Mouse (Mus musculus): ENCODE data around the gene Agap2. TPM values are rescaled to one million over a fixed set of nuclear protein-coding genes. Genes with fewer than 3 reads are reported as not detected.
"Not testable (repeated sequence)": the region's sequence is repeated elsewhere in the genome, so short reads cannot be mapped to it uniquely, and the experiment has no call there.

Agap2 gene
- total and polyA plus RNA-seq, 2 experiments, result 0.28 to 0.55 TPM

- Histone ChIP-seq H3K4me1 (ENCODE audit: control insufficient read depth, insufficient read depth, low read length) (peaks cover 5% of the 10 kb centered on the region; the same call in 1 of the 2 replicates), H3K79me2 (ENCODE audit: control insufficient read depth, insufficient read depth, low read length) (peaks cover 5% of the 10 kb centered on the region; the same call in 1 of the 2 replicates), H3K27ac (replicated peaks; ENCODE audit: insufficient read depth, low read depth, low read length) (no peak within 1 kb of the TSS), H3K27me3 (ENCODE audit: control insufficient read depth, insufficient read depth, low read length) (peaks cover 2% of the 10 kb centered on the region; the same call in 1 of the 2 replicates), H3K36me3 (ENCODE audit: control insufficient read depth, insufficient read depth, low read length) (peaks cover 2% of the 10 kb centered on the region; the same call in 1 of the 2 replicates), H3K4me3 (ENCODE audit: insufficient read depth, low read depth, low read length) (peak within 1 kb of the TSS; percentile 68), H3K9ac (ENCODE audit: low read depth, low read length) (peak within 1 kb of the TSS; percentile 67)
- WGBS, result 4% methylated on average over 49 of the region's 72 CpGs
- DNase-seq (ENCODE audit: extremely low read depth, low read depth, low spot score), result no peak
- TF ChIP-seq POLR2A (IDR thresholded peaks at IDR 0.05; ENCODE audit: extremely low read depth, insufficient read depth, low read length), result no peak
- no peak for TF ChIP-seq CTCF (IDR thresholded peaks at IDR 0.05; ENCODE audit: low read depth, low read length)
These were observed 14.8 kb upstream of the Agap2 start, which contains the start of gene March9 for GRCm38 (mm10) chr10:127059968-127060916. TSS of gene March9 (minus strand) at chr10:127060184.

GRCm38 (mm10) chr10:127061085-127061484, 14.0 kb upstream of the Agap2 start:
- DNase-seq (ENCODE audit: extremely low read depth, low read depth, low spot score), result no peak
- H3K36me3 ChIP-seq (ENCODE audit: control insufficient read depth, insufficient read depth, low read length), result peaks cover 4% of the 10 kb centered on the region; the same call in 1 of the 2 replicates
- H3K4me1 ChIP-seq (ENCODE audit: control insufficient read depth, insufficient read depth, low read length), result peaks cover 5% of the 10 kb centered on the region; the same call in 1 of the 2 replicates
- TF ChIP-seq CTCF (IDR thresholded peaks at IDR 0.05; ENCODE audit: low read depth, low read length) (no peak), POLR2A (IDR thresholded peaks at IDR 0.05; ENCODE audit: extremely low read depth, insufficient read depth, low read length) (no peak)
- no peak overlapping the region for H3K9ac ChIP-seq (ENCODE audit: low read depth, low read length)
- no peak overlapping the region for H3K27ac ChIP-seq (replicated peaks; ENCODE audit: insufficient read depth, low read depth, low read length)
- peaks cover 2% of the 10 kb centered on the region; the same call in 1 of the 2 replicates for H3K27me3 ChIP-seq (ENCODE audit: control insufficient read depth, insufficient read depth, low read length)
- H3K4me3 ChIP-seq (ENCODE audit: insufficient read depth, low read depth, low read length), result no peak overlapping the region
- WGBS, result 80% methylated on average over 5 of the region's 5 CpGs
- peaks cover 5% of the 10 kb centered on the region; the same call in 1 of the 2 replicates for H3K79me2 ChIP-seq (ENCODE audit: control insufficient read depth, insufficient read depth, low read length)

- H3K27ac ChIP-seq (replicated peaks; ENCODE audit: insufficient read depth, low read depth, low read length), result no peak overlapping the region
- peaks cover 6% of the 10 kb centered on the region; the same call in 1 of the 2 replicates for H3K36me3 ChIP-seq (ENCODE audit: control insufficient read depth, insufficient read depth, low read length)
- H3K4me3 ChIP-seq (ENCODE audit: insufficient read depth, low read depth, low read length), result no peak overlapping the region
- TF ChIP-seq CTCF (IDR thresholded peaks at IDR 0.05; ENCODE audit: low read depth, low read length) (no peak), POLR2A (IDR thresholded peaks at IDR 0.05; ENCODE audit: extremely low read depth, insufficient read depth, low read length) (no peak)
- H3K9ac ChIP-seq (ENCODE audit: low read depth, low read length), result no peak overlapping the region
- no peak for DNase-seq (ENCODE audit: extremely low read depth, low read depth, low spot score)
- H3K79me2 ChIP-seq (ENCODE audit: control insufficient read depth, insufficient read depth, low read length), result peaks cover 5% of the 10 kb centered on the region; the same call in 1 of the 2 replicates
- peaks cover 7% of the 10 kb centered on the region; the same call in 1 of the 2 replicates for H3K4me1 ChIP-seq (ENCODE audit: control insufficient read depth, insufficient read depth, low read length)
- no peaks in the 10 kb centered on the region for H3K27me3 ChIP-seq (ENCODE audit: control insufficient read depth, insufficient read depth, low read length)
- 83% methylated on average over 2 of the region's 2 CpGs for WGBS
These were observed 13.6 kb upstream of the Agap2 start for GRCm38 (mm10) chr10:127061513-127061912.

GRCm38 (mm10) chr10:127062101-127062500, 13.0 kb upstream of the Agap2 start:
- 83% methylated on average over 4 of the region's 4 CpGs for WGBS
- H3K4me1 ChIP-seq (ENCODE audit: control insufficient read depth, insufficient read depth, low read length); H3K27ac ChIP-seq (replicated peaks; ENCODE audit: insufficient read depth, low read depth, low read length); H3K9ac ChIP-seq (ENCODE audit: low read depth, low read length); H3K79me2 ChIP-seq (ENCODE audit: control insufficient read depth, insufficient read depth, low read length); H3K4me3 ChIP-seq (ENCODE audit: insufficient read depth, low read depth, low read length); H3K27me3 ChIP-seq (ENCODE audit: control insufficient read depth, insufficient read depth, low read length); DNase-seq (ENCODE audit: extremely low read depth, low read depth, low spot score); H3K36me3 ChIP-seq (ENCODE audit: control insufficient read depth, insufficient read depth, low read length): not testable (repeated sequence)

GRCm38 (mm10) chr10:127062503-127062902, 12.6 kb upstream of the Agap2 start:
- Histone ChIP-seq H3K36me3 (ENCODE audit: control insufficient read depth, insufficient read depth, low read length) (peaks cover 11% of the 10 kb centered on the region), H3K4me3 (ENCODE audit: insufficient read depth, low read depth, low read length) (no peak overlapping the region), H3K27me3 (ENCODE audit: control insufficient read depth, insufficient read depth, low read length) (no peaks in the 10 kb centered on the region), H3K9ac (ENCODE audit: low read depth, low read length) (no peak overlapping the region), H3K27ac (replicated peaks; ENCODE audit: insufficient read depth, low read depth, low read length) (no peak overlapping the region), H3K79me2 (ENCODE audit: control insufficient read depth, insufficient read depth, low read length) (peaks cover 5% of the 10 kb centered on the region; the same call in 1 of the 2 replicates), H3K4me1 (ENCODE audit: control insufficient read depth, insufficient read depth, low read length) (peaks cover 10% of the 10 kb centered on the region; the same call in 1 of the 2 replicates)
- DNase-seq (ENCODE audit: extremely low read depth, low read depth, low spot score), result no peak
- 64% methylated on average over 5 of the region's 5 CpGs for WGBS
- TF ChIP-seq POLR2A (IDR thresholded peaks at IDR 0.05; ENCODE audit: extremely low read depth, insufficient read depth, low read length) (no peak), CTCF (IDR thresholded peaks at IDR 0.05; ENCODE audit: low read depth, low read length) (no peak)
